Mouse (Mus musculus): ENCODE data around the gene Ndufs4. TPM values are rescaled to one million over a fixed set of nuclear protein-coding genes. Genes with fewer than 3 reads are reported as not detected.

The Ndufs4 gene
- polyA plus RNA-seq, 1 experiment from 2014 or later, result 312 TPM

GRCm38 (mm10) chr13:114392501-114392900, 4.4 kb upstream of the Ndufs4 start:
- Histone ChIP-seq H3K9me3 (no peaks in the 10 kb centered on the region), H3K27me3 (replicated peaks) (no peaks in the 10 kb centered on the region), H3K9ac (no peak overlapping the region), H3K4me2 (replicated peaks) (no peak overlapping the region), H3K4me3 (replicated peaks) (no peak overlapping the region), H3K27ac (no peak overlapping the region), H3K36me3 (no peaks in the 10 kb centered on the region), H3K4me1 (replicated peaks) (no peaks in the 10 kb centered on the region)
- ATAC-seq, result no peak

GRCm38 (mm10) chr13:114387521-114388171, 412 bp downstream of the Ndufs4 start:
- 0% methylated on average over 37 of the region's 37 CpGs for WGBS
- H3K9me3 ChIP-seq, result no peaks in the 10 kb centered on the region
- H3K9ac ChIP-seq, result peak overlapping the region; percentile 78
- H3K4me2 ChIP-seq (replicated peaks), result peak overlapping the region; percentile 65
- peak; percentile 93 for ATAC-seq
- peak overlapping the region; percentile 84 for H3K4me3 ChIP-seq (replicated peaks)
- H3K27ac ChIP-seq, result peak overlapping the region; percentile 72
- peaks cover 7% of the 10 kb centered on the region; the same call in 1 of the 2 replicates for H3K4me1 ChIP-seq (replicated peaks)
- H3K36me3 ChIP-seq, result no peaks in the 10 kb centered on the region
- H3K27me3 ChIP-seq (replicated peaks), result no peaks in the 10 kb centered on the region

GRCm38 (mm10) chr13:114387074-114387487, 977 bp downstream of the Ndufs4 start:
- no peaks in the 10 kb centered on the region for H3K27me3 ChIP-seq (replicated peaks)
- peak overlapping the region; percentile 84 for H3K4me3 ChIP-seq (replicated peaks)
- no peak overlapping the region for H3K27ac ChIP-seq
- H3K9me3 ChIP-seq, result no peaks in the 10 kb centered on the region
- peak; percentile 66 for ATAC-seq
- H3K4me1 ChIP-seq (replicated peaks), result peaks cover 7% of the 10 kb centered on the region; the same call in 1 of the 2 replicates
- H3K4me2 ChIP-seq (replicated peaks), result peak overlapping the region; percentile 65
- 4% methylated on average over 10 of the region's 10 CpGs for WGBS
- H3K36me3 ChIP-seq, result no peaks in the 10 kb centered on the region
- peak overlapping the region; percentile 78 for H3K9ac ChIP-seq

GRCm38 (mm10) chr13:114376511-114376910, 11.5 kb downstream of the Ndufs4 start:
- Histone ChIP-seq H3K27ac (no peak overlapping the region), H3K4me2 (replicated peaks) (no peak overlapping the region), H3K9me3 (no peaks in the 10 kb centered on the region), H3K9ac (no peak overlapping the region), H3K4me1 (replicated peaks) (no peaks in the 10 kb centered on the region), H3K36me3 (no peaks in the 10 kb centered on the region), H3K27me3 (replicated peaks) (no peaks in the 10 kb centered on the region), H3K4me3 (replicated peaks) (no peak overlapping the region)
- no peak for ATAC-seq
- 85% methylated on average over 4 of the region's 4 CpGs for WGBS

GRCm38 (mm10) chr13:114362086-114362485, 26.0 kb downstream of the Ndufs4 start:
- Histone ChIP-seq H3K27ac (no peak overlapping the region), H3K9me3 (no peaks in the 10 kb centered on the region), H3K9ac (no peak overlapping the region), H3K27me3 (replicated peaks) (no peaks in the 10 kb centered on the region), H3K4me2 (replicated peaks) (no peak overlapping the region), H3K36me3 (no peaks in the 10 kb centered on the region), H3K4me1 (replicated peaks) (no peaks in the 10 kb centered on the region), H3K4me3 (replicated peaks) (no peak overlapping the region)
- WGBS, result 74% methylated on average over 3 of the region's 3 CpGs
- ATAC-seq, result no peak

- whole genome bisulfite sequencing, result 68% methylated on average over 8 of the region's 8 CpGs
- Histone ChIP-seq H3K27me3 (replicated peaks) (no peaks in the 10 kb centered on the region), H3K4me1 (replicated peaks) (no peaks in the 10 kb centered on the region), H3K36me3 (no peaks in the 10 kb centered on the region), H3K27ac (no peak overlapping the region), H3K9ac (no peak overlapping the region), H3K4me2 (replicated peaks) (no peak overlapping the region), H3K4me3 (replicated peaks) (no peak overlapping the region), H3K9me3 (no peaks in the 10 kb centered on the region)
- no peak for ATAC-seq
Measured at GRCm38 (mm10) chr13:114351321-114351946, 36.6 kb downstream of the Ndufs4 start.

GRCm38 (mm10) chr13:114344979-114345712, 42.9 kb downstream of the Ndufs4 start:
- no peaks in the 10 kb centered on the region for H3K36me3 ChIP-seq
- no peaks in the 10 kb centered on the region for H3K27me3 ChIP-seq (replicated peaks)
- H3K9me3 ChIP-seq, result no peaks in the 10 kb centered on the region
- 81% methylated on average over 13 of the region's 13 CpGs for WGBS
- no peak overlapping the region for H3K4me3 ChIP-seq (replicated peaks)
- no peak overlapping the region for H3K27ac ChIP-seq
- no peaks in the 10 kb centered on the region for H3K4me1 ChIP-seq (replicated peaks)
- no peak overlapping the region for H3K9ac ChIP-seq
- ATAC-seq, result no peak
- H3K4me2 ChIP-seq (replicated peaks), result no peak overlapping the region

GRCm38 (mm10) chr13:114344220-114344973, 43.7 kb downstream of the Ndufs4 start:
- no peak overlapping the region for H3K9ac ChIP-seq
- WGBS, result 79% methylated on average over 3 of the region's 3 CpGs
- no peaks in the 10 kb centered on the region for H3K9me3 ChIP-seq
- H3K4me2 ChIP-seq (replicated peaks), result no peak overlapping the region
- H3K36me3 ChIP-seq, result no peaks in the 10 kb centered on the region
- ATAC-seq, result no peak
- no peaks in the 10 kb centered on the region for H3K4me1 ChIP-seq (replicated peaks)
- H3K27ac ChIP-seq, result no peak overlapping the region
- H3K4me3 ChIP-seq (replicated peaks), result no peak overlapping the region
- no peaks in the 10 kb centered on the region for H3K27me3 ChIP-seq (replicated peaks)

- WGBS, result 44% methylated on average over 8 of the region's 8 CpGs
- Histone ChIP-seq H3K9ac (no peak overlapping the region), H3K9me3 (no peaks in the 10 kb centered on the region), H3K27me3 (replicated peaks) (no peaks in the 10 kb centered on the region), H3K4me1 (replicated peaks) (no peaks in the 10 kb centered on the region), H3K36me3 (no peaks in the 10 kb centered on the region), H3K4me2 (replicated peaks) (no peak overlapping the region), H3K27ac (no peak overlapping the region), H3K4me3 (replicated peaks) (no peak overlapping the region)
- ATAC-seq, result no peak
Measured at GRCm38 (mm10) chr13:114343001-114343400, 45.1 kb downstream of the Ndufs4 start.

GRCm38 (mm10) chr13:114319835-114320389, 68.1 kb downstream of the Ndufs4 start:
- H3K9ac ChIP-seq, result no peak overlapping the region
- no peaks in the 10 kb centered on the region for H3K27me3 ChIP-seq (replicated peaks)
- H3K9me3 ChIP-seq, result no peaks in the 10 kb centered on the region
- 58% methylated on average over 2 of the region's 2 CpGs for WGBS
- no peak overlapping the region for H3K4me2 ChIP-seq (replicated peaks)
- H3K27ac ChIP-seq, result no peak overlapping the region
- 0 out of 2 replicates have a peak, but pooled peaks cover 2% of the 10 kb centered on the region for H3K4me1 ChIP-seq (replicated peaks)
- H3K4me3 ChIP-seq (replicated peaks), result no peak overlapping the region
- no peaks in the 10 kb centered on the region for H3K36me3 ChIP-seq
- ATAC-seq, result no peak

- no peak overlapping the region for H3K4me3 ChIP-seq (replicated peaks)
- H3K4me1 ChIP-seq (replicated peaks), result 0 out of 2 replicates have a peak, but pooled peaks cover 2% of the 10 kb centered on the region
- H3K9me3 ChIP-seq, result no peaks in the 10 kb centered on the region
- no peak overlapping the region for H3K4me2 ChIP-seq (replicated peaks)
- ATAC-seq, result no peak
- H3K9ac ChIP-seq, result no peak overlapping the region
- H3K36me3 ChIP-seq, result no peaks in the 10 kb centered on the region
- no peaks in the 10 kb centered on the region for H3K27me3 ChIP-seq (replicated peaks)
- H3K27ac ChIP-seq, result no peak overlapping the region
Measured at GRCm38 (mm10) chr13:114319136-114319535, 68.9 kb downstream of the Ndufs4 start.

GRCm38 (mm10) chr13:114315374-114315773, 72.7 kb downstream of the Ndufs4 start:
- no peak overlapping the region for H3K4me2 ChIP-seq (replicated peaks)
- H3K9ac ChIP-seq, result no peak overlapping the region
- H3K9me3 ChIP-seq, result no peaks in the 10 kb centered on the region
- 89% methylated on average over 3 of the region's 3 CpGs for WGBS
- 0 out of 2 replicates have a peak, but pooled peaks cover 2% of the 10 kb centered on the region for H3K4me1 ChIP-seq (replicated peaks)
- ATAC-seq, result no peak
- no peaks in the 10 kb centered on the region for H3K36me3 ChIP-seq
- H3K4me3 ChIP-seq (replicated peaks), result no peak overlapping the region
- no peak overlapping the region for H3K27ac ChIP-seq
- no peaks in the 10 kb centered on the region for H3K27me3 ChIP-seq (replicated peaks)

Data from intestine, embryonic 15.5 days (tissue).